Mouse (Mus musculus) cerebellum, postnatal 10 days (tissue): ENCODE data around the gene Rab42.

Experiments used
- DNase-seq, 2 experiments: peaks; one replicate each; pipeline ENCODE4 v3.0.0; 2021; ENCODE audit warnings: mixed read lengths in 2 of 2

Rab42 gene

GRCm38 (mm10) chr4:132269740-132270560, 33.2 kb downstream of the Rab42 start:
- DNase-seq, result peak; percentile 88 to 92

- peak in 1 of 2 experiments; percentile 27 for DNase-seq
These were observed 34.1 kb downstream of the Rab42 start for GRCm38 (mm10) chr4:132268871-132269739.

GRCm38 (mm10) chr4:132266835-132267349, 36.3 kb downstream of the Rab42 start:
- DNase-seq, result no peak

- DNase-seq, result no peak
These were observed 39.9 kb downstream of the Rab42 start for GRCm38 (mm10) chr4:132263313-132263712.

- DNase-seq, result no peak
These were observed 40.9 kb downstream of the Rab42 start for GRCm38 (mm10) chr4:132262358-132262616.

GRCm38 (mm10) chr4:132261514-132262357, 41.4 kb downstream of the Rab42 start, which contains the start of gene Gmeb1:
Gene Gmeb1, minus strand, starts transcription at chr4:132261602.
- peak; percentile 89 to 92 for DNase-seq

GRCm38 (mm10) chr4:132260404-132261379, 42.5 kb downstream of the Rab42 start:
- peak; percentile 16 to 73 for DNase-seq

- DNase-seq, result no peak
These were observed 43.9 kb downstream of the Rab42 start for GRCm38 (mm10) chr4:132259248-132259647.

GRCm38 (mm10) chr4:132256384-132256783, 46.8 kb downstream of the Rab42 start:
- DNase-seq, result no peak

GRCm38 (mm10) chr4:132254986-132255385, 48.2 kb downstream of the Rab42 start:
- DNase-seq, result peak in 1 of 2 experiments; percentile 29

GRCm38 (mm10) chr4:132253622-132254021, 49.6 kb downstream of the Rab42 start:
- DNase-seq, result no peak

- no peak for DNase-seq
These were observed 50.1 kb downstream of the Rab42 start for GRCm38 (mm10) chr4:132253128-132253527.
